Mouse (Mus musculus): Measurements from ENCODE around the gene Palld. TPM values are rescaled to one million over a fixed set of nuclear protein-coding genes. Genes with fewer than 3 reads are reported as not detected.

Palld gene
- total RNA-seq, 2 experiments from 2014 or later = 116 to 127 TPM

- intact Hi-C loops (cut with DNase I; ENCODE audit: low total_unique reads) = loop anchor here (5.0 to 10.0 kb wide), 2 partner anchors 170 to 333 kb away; no protein-coding TSS in a partner anchor
- DNase-seq = peak; percentile 19
These were observed 27.2 kb downstream of the Palld start for GRCm38 (mm10) chr8:61875290-61875689.

- DNase-seq = no peak
- intact Hi-C loops (cut with DNase I; ENCODE audit: low total_unique reads) = loop anchor here (10.0 kb wide), 1 partner anchor 169 kb away; no protein-coding TSS in a partner anchor
These were observed 28.5 kb downstream of the Palld start for GRCm38 (mm10) chr8:61873994-61874393.

- intact Hi-C loops (cut with DNase I; ENCODE audit: low total_unique reads) = no loop called here
- no peak for DNase-seq
These were observed 34.0 kb downstream of the Palld start for GRCm38 (mm10) chr8:61868481-61868880.

- intact Hi-C loops (cut with DNase I; ENCODE audit: low total_unique reads) = no loop called here
- no peak for DNase-seq
These were observed 35.6 kb downstream of the Palld start for GRCm38 (mm10) chr8:61866920-61867319.

GRCm38 (mm10) chr8:61865365-61865764 is 37.1 kb downstream of the Palld start:
- no peak for DNase-seq
- intact Hi-C loops (cut with DNase I; ENCODE audit: low total_unique reads) = no loop called here

- intact Hi-C loops (cut with DNase I; ENCODE audit: low total_unique reads) = no loop called here
- no peak for DNase-seq
These were observed 51.2 kb downstream of the Palld start for GRCm38 (mm10) chr8:61851270-61851669.

- no peak for DNase-seq
- intact Hi-C loops (cut with DNase I; ENCODE audit: low total_unique reads) = no loop called here
These were observed 53.8 kb downstream of the Palld start for GRCm38 (mm10) chr8:61848581-61849162.

- DNase-seq = no peak
- intact Hi-C loops (cut with DNase I; ENCODE audit: low total_unique reads) = no loop called here
These were observed 55.0 kb downstream of the Palld start for GRCm38 (mm10) chr8:61847494-61847893.

- intact Hi-C loops (cut with DNase I; ENCODE audit: low total_unique reads) = no loop called here
- DNase-seq = no peak
These were observed 57.5 kb downstream of the Palld start for GRCm38 (mm10) chr8:61844992-61845391.

GRCm38 (mm10) chr8:61844575-61844974 is 57.9 kb downstream of the Palld start:
- DNase-seq = no peak
- intact Hi-C loops (cut with DNase I; ENCODE audit: low total_unique reads) = no loop called here

- intact Hi-C loops (cut with DNase I; ENCODE audit: low total_unique reads) = no loop called here
- DNase-seq = no peak
These were observed 58.7 kb downstream of the Palld start for GRCm38 (mm10) chr8:61843776-61844175.

GRCm38 (mm10) chr8:61833211-61833610 is 69.3 kb downstream of the Palld start:
- DNase-seq = no peak

GRCm38 (mm10) chr8:61831944-61832343 is 70.5 kb downstream of the Palld start:
- intact Hi-C loops (cut with DNase I; ENCODE audit: low total_unique reads) = no loop called here

More at GRCm38 (mm10) chr8:61833211-61833610, 69.3 kb downstream of the Palld start:
- intact Hi-C loops (cut with DNase I; ENCODE audit: low total_unique reads) = no loop called here

GRCm38 (mm10) chr8:61830821-61831220 is 71.7 kb downstream of the Palld start:
- peak; percentile 19 for DNase-seq
- intact Hi-C loops (cut with DNase I; ENCODE audit: low total_unique reads) = no loop called here

More at GRCm38 (mm10) chr8:61831944-61832343, 70.5 kb downstream of the Palld start:
- no peak for DNase-seq

GRCm38 (mm10) chr8:61824563-61824962 is 77.9 kb downstream of the Palld start:
- no peak for DNase-seq
- intact Hi-C loops (cut with DNase I; ENCODE audit: low total_unique reads) = no loop called here

- intact Hi-C loops (cut with DNase I; ENCODE audit: low total_unique reads) = no loop called here
- no peak for DNase-seq
These were observed 79.3 kb downstream of the Palld start for GRCm38 (mm10) chr8:61823157-61823556.

- intact Hi-C loops (cut with DNase I; ENCODE audit: low total_unique reads) = no loop called here
- DNase-seq = no peak
These were observed 98.7 kb downstream of the Palld start for GRCm38 (mm10) chr8:61803764-61804163.

GRCm38 (mm10) chr8:61802840-61803239 is 99.7 kb downstream of the Palld start:
- no peak for DNase-seq
- intact Hi-C loops (cut with DNase I; ENCODE audit: low total_unique reads) = no loop called here

GRCm38 (mm10) chr8:61797391-61797947 is 105.0 kb downstream of the Palld start:
- DNase-seq = no peak
- intact Hi-C loops (cut with DNase I; ENCODE audit: low total_unique reads) = no loop called here

- no peak for DNase-seq
- intact Hi-C loops (cut with DNase I; ENCODE audit: low total_unique reads) = no loop called here
These were observed 105.9 kb downstream of the Palld start for GRCm38 (mm10) chr8:61796537-61797050.

- intact Hi-C loops (cut with DNase I; ENCODE audit: low total_unique reads) = no loop called here
- DNase-seq = no peak
These were observed 112.5 kb downstream of the Palld start for GRCm38 (mm10) chr8:61789946-61790345.
